Mouse (Mus musculus) MEL (cell line): ENCODE data around the gene Olfr462. TPM values are rescaled to one million over a fixed set of nuclear protein-coding genes. Genes with fewer than 3 reads are reported as not detected.

ENCODE experiments used
- DNase-seq: peaks from one replicate; pipeline ENCODE4 v3.0.0; 2011; ENCODE audit warnings: low read depth, low spot score
- H3K27ac ChIP-seq: 2 replicates; pipeline ENCODE4 v1.5.1; 2012; ENCODE audit warnings: low read depth, mild to moderate bottlenecking, control low read depth, low read length, moderate library complexity; ENCODE audit not compliant: control insufficient read depth
- H3K27me3 ChIP-seq, 2 experiments: fragments of 150-350 bp in 1 of 2; sonication (generic) in 1 of 2; 2 replicates each; pipeline ENCODE4 v1.6.1; 2012; ENCODE audit warnings: low read length in 2 of 2, mild to moderate bottlenecking in 2 of 2, improper control_type of control experiment in 1 of 2, moderate library complexity in 1 of 2; ENCODE audit not compliant: insufficient read depth in 2 of 2, control insufficient read depth in 1 of 2
- H3K36me3 ChIP-seq, 2 experiments: 2 replicates each; pipeline ENCODE4 v1.6.1; 2012 to 2014; ENCODE audit warnings: low read length in 2 of 2, improper control_type of control experiment in 1 of 2, inconsistent platforms in 1 of 2, mild to moderate bottlenecking in 1 of 2; ENCODE audit not compliant: insufficient read depth in 2 of 2, control insufficient read depth in 1 of 2
- H3K4me1 ChIP-seq, 2 experiments: fragments of 150-350 bp in 1 of 2; sonication (generic) in 1 of 2; 2 replicates each; pipeline ENCODE4 v1.6.1; 2012; ENCODE audit warnings: low read length in 2 of 2, improper control_type of control experiment in 1 of 2, mild to moderate bottlenecking in 1 of 2; ENCODE audit not compliant: insufficient read depth in 2 of 2, control insufficient read depth in 1 of 2
- H3K4me3 ChIP-seq, 2 experiments: fragments of 150-350 bp in 1 of 2; sonication (generic) in 1 of 2; 2 replicates each; pipeline ENCODE4 v1.5.1; 2012; ENCODE audit warnings: low read depth in 2 of 2, low read length in 2 of 2, mild to moderate bottlenecking in 2 of 2, moderate library complexity in 2 of 2, control low read depth in 1 of 2, improper control_type of control experiment in 1 of 2; ENCODE audit not compliant: control insufficient read depth in 1 of 2, insufficient read depth in 1 of 2
- H3K79me2 ChIP-seq: 2 replicates; pipeline ENCODE4 v1.6.1; 2012; ENCODE audit warnings: mild to moderate bottlenecking, low read length, moderate library complexity; ENCODE audit not compliant: control insufficient read depth, poor library complexity, insufficient read depth
- H3K9ac ChIP-seq: 2 replicates; pipeline ENCODE4 v1.6.1; 2012; ENCODE audit warnings: low read depth, mild to moderate bottlenecking, control low read depth, low read length, moderate library complexity; ENCODE audit not compliant: control insufficient read depth, poor library complexity, severe bottlenecking
- H3K9me3 ChIP-seq: fragments of 150-350 bp; sonication (generic); replicated peaks from 2 replicates; pipeline ENCODE4 v1.6.1; 2012; ENCODE audit warnings: mild to moderate bottlenecking, low read length, improper control_type of control experiment, moderate library complexity; ENCODE audit not compliant: insufficient read depth
- BHLHE40 ChIP-seq: IDR thresholded peaks from 2 replicates; pipeline ENCODE4 v1.6.1; 2012; ENCODE audit warnings: low read depth, mild to moderate bottlenecking, inconsistent platforms, low read length, improper control_type of control experiment, borderline replicate concordance
- CTCF ChIP-seq, 3 experiments: IDR thresholded peaks in 2 of 3; conservative IDR thresholded peaks in 1 of 3; 2 replicates each; pipeline ENCODE4 v1.5.1; 2011 to 2012; ENCODE audit warnings: low read length in 3 of 3, low read depth in 2 of 3, mild to moderate bottlenecking in 2 of 3, improper control_type of control experiment in 1 of 3, inconsistent platforms in 1 of 3, mixed read lengths in 1 of 3, moderate library complexity in 1 of 3; ENCODE audit not compliant: control insufficient read depth in 1 of 3, insufficient read depth in 1 of 3, poor library complexity in 1 of 3, severe bottlenecking in 1 of 3
- ELF1 ChIP-seq: IDR thresholded peaks from 2 replicates; pipeline ENCODE4 v1.6.1; 2014; ENCODE audit warnings: low read depth, mild to moderate bottlenecking, inconsistent platforms, low read length, improper control_type of control experiment, moderate library complexity
- GABPA ChIP-seq: IDR thresholded peaks from 2 replicates; pipeline ENCODE4 v1.6.1; 2012; ENCODE audit warnings: low read depth, mild to moderate bottlenecking, inconsistent platforms, low read length, improper control_type of control experiment, moderate library complexity
- GATA1 ChIP-seq: IDR thresholded peaks from 2 replicates; pipeline ENCODE4 v1.6.1; 2011; ENCODE audit warnings: low read depth, low read length, improper control_type of control experiment
- JUND ChIP-seq: IDR thresholded peaks from 2 replicates; pipeline ENCODE4 v1.6.1; 2011; ENCODE audit warnings: low read depth, mild to moderate bottlenecking, improper control_type of control experiment, low read length
- KAT2A ChIP-seq: conservative IDR thresholded peaks from 2 replicates; pipeline ENCODE4 v1.6.1; 2012; ENCODE audit warnings: low read depth, low read length, improper control_type of control experiment, inconsistent platforms
- MAX ChIP-seq: IDR thresholded peaks from 2 replicates; pipeline ENCODE4 v1.6.1; 2011; ENCODE audit warnings: low read length, improper control_type of control experiment
- MEF2A ChIP-seq: IDR thresholded peaks from 2 replicates; pipeline ENCODE4 v1.6.1; 2014; ENCODE audit warnings: low read depth, mild to moderate bottlenecking, inconsistent platforms, low read length, improper control_type of control experiment; ENCODE audit not compliant: poor library complexity, insufficient replicate concordance, severe bottlenecking; ENCODE audit errors: extremely low read depth
- MXI1 ChIP-seq: IDR thresholded peaks from 2 replicates; pipeline ENCODE4 v1.6.1; 2011; ENCODE audit warnings: mild to moderate bottlenecking, low read depth, low read length, improper control_type of control experiment
- MYB ChIP-seq: IDR thresholded peaks from 2 replicates; pipeline ENCODE4 v1.6.1; 2011; ENCODE audit warnings: mild to moderate bottlenecking, low read depth, low read length, improper control_type of control experiment
- MYC ChIP-seq: IDR thresholded peaks from 2 replicates; pipeline ENCODE4 v1.6.1; 2011; ENCODE audit warnings: low read depth, mild to moderate bottlenecking, low read length, improper control_type of control experiment, moderate library complexity
- POLR2A ChIP-seq, 2 experiments: IDR thresholded peaks; 2 replicates each; pipeline ENCODE4 v1.6.1; 2011 to 2012; ENCODE audit warnings: low read length in 2 of 2, mild to moderate bottlenecking in 2 of 2, control low read depth in 1 of 2, improper control_type of control experiment in 1 of 2, low read depth in 1 of 2, moderate library complexity in 1 of 2; ENCODE audit not compliant: control insufficient read depth in 1 of 2, insufficient read depth in 1 of 2, poor library complexity in 1 of 2
- POLR2AphosphoS2 ChIP-seq: IDR thresholded peaks from 2 replicates; pipeline ENCODE4 v1.6.1; 2011; ENCODE audit warnings: low read length, improper control_type of control experiment
- SMC3 ChIP-seq: IDR thresholded peaks from 2 replicates; pipeline ENCODE4 v1.6.1; 2011; ENCODE audit warnings: low read depth, low read length, improper control_type of control experiment
- TAL1 ChIP-seq: IDR thresholded peaks from 2 replicates; pipeline ENCODE4 v1.6.1; 2012; ENCODE audit warnings: mild to moderate bottlenecking, inconsistent platforms, low read length, moderate library complexity, mixed read lengths
- TBP ChIP-seq: IDR thresholded peaks from 2 replicates; pipeline ENCODE4 v1.8.0; 2011; ENCODE audit warnings: low read depth, low read length, improper control_type of control experiment
- USF2 ChIP-seq, 2 experiments: IDR thresholded peaks; 2 replicates each; pipeline ENCODE4 v1.6.1; 2011 to 2012; ENCODE audit warnings: improper control_type of control experiment in 2 of 2, low read length in 2 of 2, borderline replicate concordance in 1 of 2, inconsistent platforms in 1 of 2, low read depth in 1 of 2, mild to moderate bottlenecking in 1 of 2; ENCODE audit not compliant: insufficient read depth in 1 of 2
- ZC3H11A ChIP-seq: IDR thresholded peaks from 2 replicates; pipeline ENCODE4 v1.6.1; 2012; ENCODE audit warnings: low read depth, mild to moderate bottlenecking, inconsistent platforms, low read length, improper control_type of control experiment
- ZMIZ1 ChIP-seq: IDR thresholded peaks from 2 replicates; pipeline ENCODE4 v1.6.1; 2012; ENCODE audit warnings: low read depth, mild to moderate bottlenecking, inconsistent platforms, low read length, improper control_type of control experiment, moderate library complexity
- ZNF384 ChIP-seq: IDR thresholded peaks from 2 replicates; pipeline ENCODE4 v1.6.1; 2012; ENCODE audit warnings: low read depth, mild to moderate bottlenecking, inconsistent platforms, low read length, improper control_type of control experiment
- polyA plus RNA-seq, 2 experiments: library from polyadenylated mRNA; stranded (reverse) in 1 of 2; unstranded in 1 of 2; fragments of >175 nt in 1 of 2; fragments of >200 nt in 1 of 2; gene quantifications; 2 replicates each; pipeline versions ENCODE4 v1.2.1 to v1.2.4; 2012; ENCODE audit warnings: low replicate concordance in 2 of 2, low read depth in 1 of 2; ENCODE audit not compliant: insufficient read length in 2 of 2, insufficient read depth in 1 of 2, missing spikeins in 1 of 2
- total RNA-seq: library from RNA; depleted of rRNA; stranded (reverse); fragments of 300-350 nt; gene quantifications from 2 replicates; pipeline ENCODE4 v1.2.3, GENCODE M21; 2012; rRNA removed

Gene Olfr462
- total RNA-seq = not detected in 2 replicates
- polyA plus RNA-seq = not detected

DNA sequence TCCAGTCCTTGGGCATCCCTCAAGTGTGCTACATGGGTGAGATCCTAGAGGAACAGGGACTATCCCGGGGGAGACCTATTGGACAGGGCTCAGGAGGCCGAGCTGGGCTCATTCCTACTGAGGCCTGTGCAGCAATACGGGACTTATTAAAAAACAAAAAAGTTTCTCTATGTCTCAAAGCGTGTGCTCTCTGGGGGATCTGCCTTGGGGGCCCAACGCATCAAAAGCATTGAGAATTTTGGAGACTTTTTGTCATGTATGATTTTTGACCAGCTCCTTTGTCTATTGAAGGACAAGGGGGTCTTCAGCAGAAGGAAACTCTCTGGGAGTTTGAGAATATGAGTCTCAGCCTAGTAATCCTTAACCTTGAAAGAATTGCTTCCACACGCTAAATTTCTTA is at the start of gene Olfr462:
TSS of gene Olfr462 (minus strand) at position 101 of the 400 bp plus-strand sequence.
- Histone ChIP-seq H3K79me2 (no peaks in the 10 kb centered on the region), H3K9me3 (no peaks in the 10 kb centered on the region), H3K4me1 (no peaks in the 10 kb centered on the region), H3K4me3 (no peak within 1 kb of the TSS), H3K9ac (no peak within 1 kb of the TSS), H3K36me3 (no peaks in the 10 kb centered on the region), H3K27me3 (peaks cover 19 to 21% of the 10 kb centered on the region in 2 experiments), H3K27ac (no peak within 1 kb of the TSS)
- TF ChIP-seq JUND (no peak), MYB (no peak), POLR2AphosphoS2 (no peak), CTCF (IDR thresholded peaks at IDR 0.05 in 2 of 3, conservative IDR thresholded peaks at IDR 0.05 in 1 of 3; ENCODE audit: control insufficient read depth in 1 of 3, insufficient read depth in 1 of 3, low read depth in 2 of 3, low read length in 3 of 3, poor library complexity in 1 of 3, severe bottlenecking in 1 of 3) (no peak), ZC3H11A (no peak), MXI1 (no peak)
- DNase-seq = no peak

- Histone ChIP-seq H3K27me3 (peaks cover 0 to 3% of the 10 kb centered on the region in 2 experiments; a peak in 1 of 4 replicates), H3K79me2 (no peaks in the 10 kb centered on the region), H3K9ac (no peak overlapping the region), H3K27ac (no peak overlapping the region), H3K4me1 (no peaks in the 10 kb centered on the region), H3K36me3 (no peaks in the 10 kb centered on the region), H3K9me3 (no peaks in the 10 kb centered on the region), H3K4me3 (no peak overlapping the region)
- no peak for TF ChIP-seq ZMIZ1
- no peak for TF ChIP-seq MEF2A
- TF ChIP-seq ZNF384 = no peak
- TF ChIP-seq ELF1 = no peak
- no peak for TF ChIP-seq GATA1
- no peak for TF ChIP-seq MYC
- TF ChIP-seq KAT2A = no peak
- TF ChIP-seq MYB = no peak
- no peak for TF ChIP-seq SMC3
- no peak for TF ChIP-seq TBP
- TF ChIP-seq POLR2A (IDR thresholded peaks at IDR 0.05; ENCODE audit: control insufficient read depth in 1 of 2, insufficient read depth in 1 of 2, low read depth in 1 of 2, low read length in 2 of 2, poor library complexity in 1 of 2) = no peak
- no peak for TF ChIP-seq TAL1
- TF ChIP-seq POLR2AphosphoS2 = no peak
- TF ChIP-seq MAX = no peak
- TF ChIP-seq BHLHE40 = no peak
- no peak for TF ChIP-seq CTCF (IDR thresholded peaks at IDR 0.05 in 2 of 3, conservative IDR thresholded peaks at IDR 0.05 in 1 of 3; ENCODE audit: control insufficient read depth in 1 of 3, insufficient read depth in 1 of 3, low read depth in 2 of 3, low read length in 3 of 3, poor library complexity in 1 of 3, severe bottlenecking in 1 of 3)
- no peak for TF ChIP-seq USF2 (IDR thresholded peaks at IDR 0.05; ENCODE audit: borderline replicate concordance in 1 of 2, insufficient read depth in 1 of 2, low read depth in 1 of 2, low read length in 2 of 2)
- no peak for TF ChIP-seq GABPA
- DNase-seq = no peak
Measured at GRCm38 (mm10) chr11:87935467-87935866, 43.4 kb upstream of the Olfr462 start.
